Mouse (Mus musculus) midbrain, embryonic 10.5 days (tissue): ENCODE measurements at regions not wholly inside any gene's neighbourhood (a gene's known extent, or its start where the extent isn't known, plus 50 kb on each side); places are given as distances from the start of the nearest gene placed in this dataset.
"Not testable (repeated sequence)": the region's sequence is repeated elsewhere in the genome, so short reads cannot be mapped to it uniquely, and the experiment has no call there.

Experiments
- DNase-seq: peaks from one replicate; pipeline ENCODE4 v3.0.0-alpha.2; 2017; ENCODE audit warnings: low spot score
- H3K27ac ChIP-seq: fragments of 300-500 bp; sonication (generic); replicated peaks from 2 replicates; pipeline ENCODE4 v1.5.1; 2016; ENCODE audit warnings: mild to moderate bottlenecking
- H3K27me3 ChIP-seq: fragments of 300-500 bp; sonication (generic); 2 replicates; pipeline ENCODE4 v1.6.1; 2016; ENCODE audit warnings: low read depth, mild to moderate bottlenecking; ENCODE audit not compliant: poor library complexity, severe bottlenecking
- H3K36me3 ChIP-seq: fragments of 300-500 bp; sonication (generic); 2 replicates; pipeline ENCODE4 v1.6.1; 2016; ENCODE audit warnings: mild to moderate bottlenecking, moderate library complexity
- H3K4me1 ChIP-seq: fragments of 300-500 bp; sonication (generic); 2 replicates; pipeline ENCODE4 v1.6.1; 2016
- H3K4me3 ChIP-seq: fragments of 300-500 bp; sonication (generic); 2 replicates; pipeline ENCODE4 v1.5.1; 2016; ENCODE audit warnings: mild to moderate bottlenecking, moderate library complexity
- H3K9me3 ChIP-seq: fragments of 300-500 bp; sonication (generic); replicated peaks from 2 replicates; pipeline ENCODE4 v1.6.1; 2016; ENCODE audit warnings: mild to moderate bottlenecking
- WGBS: fragments of 180-500 bp; shearing (Covaris S2); methylation state at CpG from one replicate; pipeline ENCODE4 v1.1.7; 2016; 5-methylcytosine and 5-hydroxymethylcytosine counted together

DNA sequence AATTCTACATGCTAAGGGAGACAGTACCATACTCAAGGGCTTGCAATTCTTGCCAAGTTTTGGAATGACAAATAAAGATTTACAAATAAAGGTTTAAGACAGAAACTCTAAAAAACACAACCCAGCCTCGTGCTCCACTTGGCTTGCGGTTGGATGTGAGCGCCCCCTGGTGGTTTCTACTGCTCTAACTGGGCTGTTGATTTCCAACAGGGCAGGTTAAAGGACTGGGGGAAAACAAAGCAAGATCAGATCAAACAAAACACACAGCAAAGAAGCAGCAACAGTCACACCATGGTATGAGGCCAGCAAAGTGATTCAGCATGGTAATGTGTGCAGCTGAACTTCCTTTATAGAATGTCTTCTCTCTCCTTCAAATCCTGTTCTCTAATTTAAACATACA is 339.2 kb downstream of the Adam3 start:
- no peaks in the 10 kb centered on the region for H3K36me3 ChIP-seq
- peak; percentile 83 for DNase-seq
- no peaks in the 10 kb centered on the region for H3K27me3 ChIP-seq
- H3K4me3 ChIP-seq = no peak overlapping the region
- peaks cover 6% of the 10 kb centered on the region for H3K4me1 ChIP-seq
- H3K9me3 ChIP-seq = no peaks in the 10 kb centered on the region
- H3K27ac ChIP-seq = no peak overlapping the region
- 5% methylated on average over 3 of the region's 3 CpGs for WGBS

DNA sequence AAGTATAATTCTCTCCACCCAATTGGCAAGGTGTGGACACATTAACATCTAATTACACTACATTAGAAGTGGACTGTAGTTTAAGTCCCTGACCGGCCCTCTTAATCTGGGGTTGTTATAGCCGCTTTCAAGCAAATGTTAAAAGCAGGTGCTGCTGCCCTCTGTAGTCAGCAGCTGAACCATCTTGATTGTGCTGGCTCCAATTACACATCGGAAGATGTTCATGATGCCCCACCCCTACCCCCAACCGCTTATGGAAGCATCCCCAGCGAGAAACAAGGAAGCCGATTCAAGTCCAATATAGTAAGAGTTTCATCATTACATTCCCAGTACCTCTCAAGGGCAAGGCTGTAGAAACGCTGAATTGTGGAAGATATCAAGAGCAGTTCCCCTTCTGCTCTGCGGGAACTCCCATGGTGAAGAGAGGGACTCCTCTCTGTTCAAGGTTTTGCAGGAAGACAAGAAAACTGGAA is 341.7 kb downstream of the Adam3 start:
- no peak for DNase-seq
- Histone ChIP-seq H3K36me3 (no peaks in the 10 kb centered on the region), H3K27me3 (no peaks in the 10 kb centered on the region), H3K4me3 (no peak overlapping the region), H3K9me3 (no peaks in the 10 kb centered on the region; the same call in 1 of the 2 replicates), H3K4me1 (peaks cover 6% of the 10 kb centered on the region), H3K27ac (no peak overlapping the region)
- 79% methylated on average over 8 of the region's 8 CpGs for WGBS

DNA sequence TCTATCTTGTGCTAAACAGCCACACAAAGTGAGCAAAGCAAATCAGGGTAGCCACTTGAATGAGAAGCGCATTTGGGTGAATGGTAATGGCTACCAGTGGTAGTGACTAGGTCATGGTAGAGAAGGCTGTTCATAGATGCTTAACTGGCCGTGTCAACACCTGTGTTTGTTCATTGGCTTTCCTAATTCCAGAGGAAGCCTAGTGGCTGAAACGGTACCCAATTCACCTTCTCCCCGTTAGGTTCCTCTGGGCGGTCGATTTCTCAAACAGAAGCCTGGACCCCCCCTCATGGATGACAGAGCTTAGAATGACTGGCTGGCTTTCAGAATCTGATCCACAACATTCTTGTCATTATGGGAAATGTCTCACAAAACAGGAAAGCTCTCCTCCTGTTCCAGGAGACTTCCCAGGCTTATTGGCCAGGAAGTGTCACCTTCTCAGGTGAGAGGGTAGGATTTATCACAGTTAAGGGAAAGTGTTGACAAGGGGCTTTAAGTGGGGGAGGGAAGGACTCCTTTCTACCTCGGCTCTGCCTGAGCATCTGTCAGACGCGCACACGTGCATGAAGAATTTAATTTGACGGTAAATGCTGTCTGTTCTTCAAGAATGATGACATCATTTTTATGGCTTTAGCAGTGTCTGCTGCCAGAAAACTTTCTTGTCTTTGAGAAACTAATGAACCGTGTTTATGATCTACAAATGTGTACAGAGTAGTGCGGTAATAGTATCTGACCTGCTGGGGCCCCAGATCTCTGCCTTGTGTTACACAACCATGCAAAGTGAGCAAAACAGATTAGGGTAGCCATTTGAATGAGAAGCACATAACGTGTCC is 342.3 kb downstream of the Adam3 start:
- DNase-seq = no peak
- H3K27me3 ChIP-seq = no peaks in the 10 kb centered on the region
- peaks cover 12% of the 10 kb centered on the region for H3K4me1 ChIP-seq
- no peak overlapping the region for H3K27ac ChIP-seq
- no peak overlapping the region for H3K4me3 ChIP-seq
- WGBS = 83% methylated on average over 14 of the region's 14 CpGs
- no peaks in the 10 kb centered on the region for H3K36me3 ChIP-seq
- no peaks in the 10 kb centered on the region; the same call in 1 of the 2 replicates for H3K9me3 ChIP-seq

DNA sequence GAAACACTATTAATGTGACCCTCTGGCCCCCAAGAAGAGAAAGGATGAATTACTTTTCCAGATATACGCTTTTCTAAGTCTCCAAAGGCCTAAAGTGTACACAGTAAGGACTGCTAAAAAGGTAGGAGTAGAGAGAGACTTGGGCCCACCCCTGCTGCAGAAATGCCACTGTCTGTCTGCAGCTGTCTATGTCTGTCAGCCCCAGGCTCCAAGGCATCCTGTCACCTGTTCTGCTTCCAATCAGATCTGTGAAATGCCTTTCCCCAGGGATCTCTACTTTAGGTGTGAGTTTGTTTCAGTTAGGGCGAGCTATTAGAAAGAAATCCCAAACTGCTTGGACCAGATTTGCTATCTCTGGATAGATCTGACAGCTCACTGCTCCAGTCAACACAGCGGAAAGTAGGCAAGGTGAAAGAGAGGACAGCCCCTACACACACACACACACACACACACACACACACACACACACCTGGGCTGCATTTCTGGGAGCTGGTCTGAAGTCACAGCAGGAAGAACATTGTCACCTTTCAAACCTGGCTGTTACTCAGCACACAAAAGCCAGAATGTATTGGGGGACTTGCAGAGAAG is 343.9 kb downstream of the Adam3 start:
- Histone ChIP-seq H3K4me1 (peaks cover 18% of the 10 kb centered on the region), H3K4me3 (no peak overlapping the region), H3K27ac (no peak overlapping the region), H3K36me3 (no peaks in the 10 kb centered on the region), H3K27me3 (no peaks in the 10 kb centered on the region), H3K9me3 (no peaks in the 10 kb centered on the region; the same call in 1 of the 2 replicates)
- DNase-seq = no peak
- WGBS = 78% methylated on average over 3 of the region's 3 CpGs

DNA sequence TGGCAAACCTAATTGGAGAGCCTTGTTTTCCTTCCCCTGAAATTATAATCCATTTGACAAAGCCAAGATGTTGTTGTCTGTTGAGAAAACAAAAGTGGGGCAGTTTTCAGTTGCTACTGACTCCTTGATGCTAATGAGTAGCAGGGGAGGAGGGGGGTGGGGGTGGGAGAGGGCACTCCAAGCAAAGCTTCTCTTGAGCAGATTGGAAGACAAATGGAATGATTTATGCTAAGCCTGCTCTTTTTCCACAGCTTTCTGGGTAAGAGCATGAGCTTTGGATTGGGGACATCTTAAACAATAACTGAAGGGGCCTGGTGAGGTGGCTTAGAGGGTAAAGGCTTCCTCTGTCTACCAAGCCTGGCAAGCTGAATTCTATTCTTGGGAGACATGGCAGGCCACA is 347.6 kb downstream of the Adam3 start:
- Histone ChIP-seq H3K9me3 (no peaks in the 10 kb centered on the region; the same call in 1 of the 2 replicates), H3K4me3 (no peak overlapping the region), H3K36me3 (no peaks in the 10 kb centered on the region), H3K27ac (peak overlapping the region; percentile 61; the same call in 1 of the 2 replicates), H3K27me3 (no peaks in the 10 kb centered on the region), H3K4me1 (peaks cover 14% of the 10 kb centered on the region)
- DNase-seq = no peak

DNA sequence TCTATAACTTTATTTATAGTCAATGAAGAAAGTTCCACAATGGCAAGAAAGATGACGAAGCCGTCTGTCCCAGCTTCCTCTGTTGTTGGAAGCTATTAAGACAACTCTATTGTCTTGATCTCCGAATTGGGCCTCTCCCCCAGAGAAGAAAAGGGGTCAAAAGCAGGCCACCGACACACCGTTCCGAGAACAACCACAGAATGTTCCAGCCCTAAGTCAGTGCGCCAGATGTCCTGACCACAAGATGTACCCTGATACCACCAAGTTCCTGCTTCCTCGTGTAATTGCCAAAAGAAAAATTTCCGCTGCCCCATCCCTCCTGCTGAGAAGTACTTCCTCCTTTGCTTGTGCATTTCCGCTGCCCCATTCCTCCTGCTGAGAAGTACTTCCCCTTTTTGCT is 348.8 kb downstream of the Adam3 start:
- H3K4me3 ChIP-seq = not testable (repeated sequence)
- WGBS = 88% methylated on average over 10 of the region's 10 CpGs

DNA sequence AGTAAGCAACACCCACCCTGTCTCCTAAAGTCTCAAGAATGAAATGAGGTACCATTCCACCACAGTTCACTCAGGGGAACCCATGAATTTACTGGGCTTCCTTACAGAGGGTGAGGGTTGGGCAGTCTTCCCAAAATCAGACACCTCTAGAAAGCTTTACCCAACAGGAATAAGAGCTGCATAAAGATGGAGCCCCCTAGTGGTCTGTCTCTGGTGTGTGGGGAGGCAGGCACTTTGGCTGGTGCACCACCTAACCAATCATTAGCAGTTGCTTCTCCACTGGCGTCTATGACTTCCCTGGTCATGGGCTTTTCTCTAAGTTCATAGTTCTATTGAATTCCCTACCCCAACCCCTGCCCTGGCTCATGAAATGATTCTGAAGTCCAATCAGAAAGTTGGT is 351.1 kb downstream of the Adam3 start:
- H3K27ac ChIP-seq = no peak overlapping the region
- H3K36me3 ChIP-seq = no peaks in the 10 kb centered on the region
- no peaks in the 10 kb centered on the region for H3K9me3 ChIP-seq
- H3K4me3 ChIP-seq = no peak overlapping the region
- H3K4me1 ChIP-seq = peaks cover 12% of the 10 kb centered on the region
- H3K27me3 ChIP-seq = no peaks in the 10 kb centered on the region
- WGBS = 75% methylated on average over 1 of the region's 1 CpGs
- no peak for DNase-seq

More for the DNA sequence above, 348.8 kb downstream of the Adam3 start:
- DNase-seq, H3K36me3 ChIP-seq, H3K9me3 ChIP-seq, H3K27me3 ChIP-seq, H3K27ac ChIP-seq: not testable (repeated sequence)
- peaks cover 12% of the 10 kb centered on the region for H3K4me1 ChIP-seq

DNA sequence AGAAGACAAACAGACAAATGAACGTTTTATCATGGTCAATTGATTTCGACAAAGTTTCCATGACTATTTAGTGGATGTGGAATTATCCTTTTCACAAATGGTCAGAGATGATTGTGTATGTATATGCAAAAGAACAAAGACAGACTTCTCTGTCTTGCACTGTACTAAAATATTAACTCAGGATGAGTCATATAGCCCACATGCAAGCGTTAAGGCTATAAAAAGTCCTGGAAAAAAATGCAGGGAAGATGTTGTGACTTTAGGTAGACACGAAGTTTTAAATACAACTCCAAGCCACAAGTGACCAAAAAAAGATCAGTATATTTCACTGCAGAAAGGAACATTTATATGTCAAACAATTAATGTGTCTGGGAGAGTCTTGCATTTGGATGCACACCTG is 353.6 kb downstream of the Adam3 start:
- H3K36me3 ChIP-seq = no peaks in the 10 kb centered on the region
- no peaks in the 10 kb centered on the region for H3K9me3 ChIP-seq
- H3K4me1 ChIP-seq = peaks cover 14% of the 10 kb centered on the region
- no peaks in the 10 kb centered on the region for H3K27me3 ChIP-seq
- no peak overlapping the region for H3K4me3 ChIP-seq
- 83% methylated on average over 4 of the region's 4 CpGs for WGBS
- no peak overlapping the region for H3K27ac ChIP-seq
- DNase-seq = no peak

DNA sequence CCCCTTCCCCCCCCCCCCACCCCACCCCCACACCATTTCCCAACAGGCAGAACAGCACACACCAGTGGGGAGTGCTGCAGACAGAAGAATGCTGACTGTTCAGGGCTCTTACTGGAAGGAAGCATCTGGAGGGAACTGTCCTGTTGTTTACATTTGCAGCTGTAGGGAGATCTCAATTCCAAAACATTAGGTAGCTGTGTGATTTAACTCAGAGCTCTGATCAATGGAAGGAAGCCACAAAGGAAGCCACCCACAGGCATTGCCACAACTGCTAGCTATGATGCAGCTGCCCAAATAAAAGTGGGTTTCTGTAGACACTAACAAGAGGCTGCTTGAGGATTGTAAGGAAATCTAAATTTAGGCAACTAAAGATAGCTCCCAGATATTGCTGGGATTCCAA is 359.7 kb downstream of the Adam3 start:
- Histone ChIP-seq H3K36me3 (no peaks in the 10 kb centered on the region), H3K9me3 (no peaks in the 10 kb centered on the region), H3K4me3 (no peak overlapping the region), H3K27me3 (no peaks in the 10 kb centered on the region), H3K4me1 (peaks cover 17% of the 10 kb centered on the region), H3K27ac (no peak overlapping the region; the same call in 1 of the 2 replicates)
- no peak for DNase-seq

DNA sequence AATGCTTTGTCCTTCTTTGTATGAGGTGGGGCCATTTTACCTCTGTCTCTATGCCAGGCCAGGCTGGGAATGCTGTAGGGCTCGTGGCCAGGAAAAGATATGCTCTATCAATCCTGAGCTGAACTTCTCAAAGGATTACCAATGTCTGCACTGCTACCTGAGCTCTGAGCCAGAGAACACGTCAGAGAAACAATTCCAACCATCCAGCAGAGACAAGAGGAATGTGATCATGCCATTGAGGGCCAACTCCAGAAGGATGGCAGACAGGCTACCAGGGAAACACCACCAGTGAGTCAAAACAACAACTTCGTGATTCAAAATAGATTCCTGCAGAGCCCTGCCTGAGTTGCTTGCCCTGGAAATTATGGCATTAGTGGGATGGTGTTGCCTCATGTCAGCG is 361.0 kb downstream of the Adam3 start:
- H3K27me3 ChIP-seq = no peaks in the 10 kb centered on the region
- no peaks in the 10 kb centered on the region for H3K9me3 ChIP-seq
- no peak overlapping the region for H3K4me3 ChIP-seq
- no peaks in the 10 kb centered on the region for H3K36me3 ChIP-seq
- H3K27ac ChIP-seq = no peak overlapping the region
- no peak for DNase-seq
- 77% methylated on average over 4 of the region's 4 CpGs for WGBS
- peaks cover 17% of the 10 kb centered on the region for H3K4me1 ChIP-seq

DNA sequence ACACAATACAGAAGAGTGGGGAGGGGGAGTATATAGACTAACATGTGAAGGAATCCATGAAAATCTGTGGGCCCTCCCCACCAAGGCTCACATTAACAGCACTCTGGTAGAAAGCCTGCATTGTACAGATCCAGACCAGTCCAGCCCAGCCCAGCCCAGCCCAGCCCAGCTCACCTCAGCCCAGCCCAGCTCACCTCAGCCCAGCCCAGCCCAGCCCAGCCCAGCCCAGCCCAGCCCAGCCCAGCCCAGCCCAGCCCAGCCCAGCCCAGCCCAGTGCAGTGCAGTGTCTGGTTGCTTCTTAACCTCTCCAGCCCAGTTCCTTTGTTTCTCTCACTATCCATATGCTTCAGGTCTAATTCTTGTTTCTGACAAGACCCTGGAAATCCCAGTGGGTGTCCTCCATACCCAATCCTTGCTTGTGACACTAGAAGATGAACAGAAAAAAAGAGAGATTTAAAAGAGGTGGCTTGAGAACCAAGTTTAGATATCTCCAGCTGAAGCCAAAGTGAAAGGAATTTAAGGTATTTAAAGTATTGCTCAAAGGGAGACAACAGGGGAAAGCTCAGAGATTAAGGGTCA is 366.5 kb downstream of the Adam3 start:
- DNase-seq = no peak
- Histone ChIP-seq H3K9me3 (no peaks in the 10 kb centered on the region), H3K36me3 (no peaks in the 10 kb centered on the region), H3K27ac (no peak overlapping the region), H3K4me3 (no peak overlapping the region), H3K27me3 (no peaks in the 10 kb centered on the region), H3K4me1 (no peaks in the 10 kb centered on the region)

DNA sequence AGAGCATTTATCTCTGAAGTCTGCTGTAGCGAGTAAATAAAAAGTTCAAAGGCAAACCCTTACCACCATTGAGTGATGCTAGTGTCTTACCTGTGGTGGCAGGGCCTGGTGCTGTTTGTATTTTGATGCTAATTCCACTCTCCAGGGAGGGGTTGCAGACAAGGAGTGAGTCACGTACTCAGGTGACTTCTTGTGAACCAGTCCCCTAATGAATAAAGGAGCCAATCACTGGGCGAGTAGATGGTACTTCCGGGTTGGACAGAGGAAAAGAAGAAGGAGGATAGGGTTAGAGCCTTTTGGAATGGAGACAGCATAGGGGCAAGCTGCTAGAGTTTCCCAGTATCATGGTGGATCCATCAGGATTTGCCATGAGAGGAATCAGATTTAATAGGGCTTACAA is 370.5 kb downstream of the Adam3 start:
- Histone ChIP-seq H3K4me3 (no peak overlapping the region), H3K36me3 (no peaks in the 10 kb centered on the region), H3K9me3 (no peaks in the 10 kb centered on the region), H3K27me3 (no peaks in the 10 kb centered on the region), H3K4me1 (0 out of 2 replicates have a peak, but pooled peaks cover 4% of the 10 kb centered on the region), H3K27ac (no peak overlapping the region)
- 79% methylated on average over 4 of the region's 4 CpGs for WGBS
- no peak for DNase-seq

DNA sequence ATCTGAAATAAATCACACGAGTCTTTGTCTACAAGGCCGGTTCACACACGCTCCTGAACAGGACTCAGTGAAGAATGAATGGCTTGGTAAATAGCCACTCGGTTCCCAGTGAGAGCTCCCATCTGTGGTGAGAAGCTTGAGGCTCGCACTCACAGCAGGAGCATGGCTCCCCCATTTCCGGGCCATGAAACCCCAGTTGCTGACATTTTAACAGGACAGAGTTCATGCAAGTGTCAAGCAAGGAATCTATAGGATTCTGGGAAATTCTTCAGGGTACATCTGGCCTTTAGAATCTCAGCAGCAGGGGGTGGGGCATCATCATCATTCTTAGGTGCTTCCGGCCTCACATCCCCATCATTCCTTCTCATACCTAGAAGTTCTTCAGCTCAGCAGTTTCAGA is 371.8 kb downstream of the Adam3 start:
- no peak overlapping the region for H3K27ac ChIP-seq
- H3K27me3 ChIP-seq = no peaks in the 10 kb centered on the region
- 0 out of 2 replicates have a peak, but pooled peaks cover 4% of the 10 kb centered on the region for H3K4me1 ChIP-seq
- H3K36me3 ChIP-seq = no peaks in the 10 kb centered on the region
- no peaks in the 10 kb centered on the region for H3K9me3 ChIP-seq
- H3K4me3 ChIP-seq = no peak overlapping the region
- no peak for DNase-seq
- whole genome bisulfite sequencing = 84% methylated on average over 7 of the region's 7 CpGs
